Comparison of ENCODE assay signal across 11 mouse cellular contexts in the genomic region with DNA sequence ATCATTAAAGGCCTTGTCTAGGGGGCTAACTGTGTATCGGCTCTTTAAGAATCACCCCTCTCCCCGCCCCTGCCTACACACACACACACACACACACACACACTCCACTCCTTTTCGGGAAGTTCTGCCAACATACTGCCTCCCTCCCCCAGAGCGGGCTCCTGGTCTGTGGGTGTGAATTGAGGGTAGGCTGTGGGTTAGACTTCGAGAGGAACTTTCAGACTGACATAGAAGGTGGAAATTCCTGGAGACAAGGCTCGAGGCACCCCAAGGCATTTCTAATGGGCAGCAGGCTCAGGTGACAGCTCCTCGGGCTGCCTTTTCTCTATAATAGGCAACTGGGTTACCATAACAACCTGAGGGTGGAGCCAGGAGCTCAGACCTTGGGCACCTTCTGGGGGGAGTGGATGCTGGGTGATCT. TPM values are rescaled to one million over a fixed set of nuclear protein-coding genes. Genes with fewer than 3 reads are reported as not detected.
A peak's percentile ranks its signal among the peaks of the same experiment; 100 is the strongest.
DNase-seq lines count a peak whose midpoint lies in the region; ATAC-seq lines count a peak whose summit lies in the region.
"Had no signal": no experiment of that assay in that cellular context is flagged by ENCODE, and none has a peak within 500 bp of the region (broad histone marks: within the 10 kb centered on the region; RNA-seq: fewer than 3 reads in every experiment).

No protein-coding gene starts in this region.

- DNase-seq in neural tube, embryonic 11.5 days (ENCODE audit: low spot score): no peak
- no peak for DNase-seq in neural tube, embryonic 10.5 days (ENCODE audit: extremely low spot score, low spot score)
- peak; percentile 57 for DNase-seq in embryo, embryonic 11 days
- no peak for DNase-seq in urinary bladder, adult 2 months (ENCODE audit: low spot score)
- no peak for DNase-seq in gastrocnemius, postnatal 36 days

- no peaks in the 10 kb centered on the region for H3K9me3 ChIP-seq in neural tube, embryonic 11.5 days (ENCODE audit: control insufficient read depth, low read length)
- no peaks in the 10 kb centered on the region for H3K9me3 ChIP-seq in hindbrain, embryonic 16.5 days (ENCODE audit: control insufficient read depth, low read length)
- no peaks in the 10 kb centered on the region for H3K9me3 ChIP-seq in stomach, embryonic 16.5 days (replicated peaks; ENCODE audit: control insufficient read depth, low read length)

- WGBS in neural tube, embryonic 11.5 days: 28% methylated on average over 7 of the region's 7 CpGs
- WGBS in hindbrain, embryonic 16.5 days: 11% methylated on average over 7 of the region's 7 CpGs
- 7% methylated on average over 7 of the region's 7 CpGs for WGBS in stomach, embryonic 16.5 days

- peaks cover 38% of the 10 kb centered on the region for H3K4me1 ChIP-seq in neural tube, embryonic 11.5 days (ENCODE audit: control insufficient read depth, insufficient read depth, low read length)
- peaks cover 42% of the 10 kb centered on the region for H3K4me1 ChIP-seq in hindbrain, embryonic 16.5 days (ENCODE audit: control insufficient read depth, insufficient read depth, low read depth, low read length)
- H3K4me1 ChIP-seq in stomach, embryonic 16.5 days (ENCODE audit: control insufficient read depth, insufficient read depth, low read length): peaks cover 31% of the 10 kb centered on the region

- peak overlapping the region; percentile 6; the same call in 1 of the 2 replicates for H3K4me3 ChIP-seq in neural tube, embryonic 11.5 days (ENCODE audit: low read depth, low read length)
- no peak overlapping the region for H3K4me3 ChIP-seq in hindbrain, embryonic 16.5 days (ENCODE audit: low read length)
- H3K4me3 ChIP-seq in stomach, embryonic 16.5 days (replicated peaks; ENCODE audit: low read length): no peak overlapping the region

- intact Hi-C loops in gastrocnemius, postnatal 36 days (cut with DNase I): no loop called here

- peak overlapping the region; percentile 82 for H3K4me2 ChIP-seq in neural tube, embryonic 11.5 days (ENCODE audit: low read depth)
- H3K4me2 ChIP-seq in hindbrain, embryonic 16.5 days (ENCODE audit: low read length): peak overlapping the region; percentile 77
- H3K4me2 ChIP-seq in stomach, embryonic 16.5 days (ENCODE audit: low read depth, low read length): peak overlapping the region; percentile 14; the same call in 1 of the 2 replicates
- H3K4me2 ChIP-seq: heart, embryonic 11.5 days had no signal

- H3K27me3 ChIP-seq in neural tube, embryonic 11.5 days (ENCODE audit: control insufficient read depth, insufficient read depth, low read length): 0 out of 2 replicates have a peak, but pooled peaks cover 2% of the 10 kb centered on the region
- no peaks in the 10 kb centered on the region for H3K27me3 ChIP-seq in hindbrain, embryonic 16.5 days (replicated peaks; ENCODE audit: control insufficient read depth, insufficient read depth, low read length)
- no peaks in the 10 kb centered on the region for H3K27me3 ChIP-seq in stomach, embryonic 16.5 days (ENCODE audit: control insufficient read depth, insufficient read depth, low read length)

- H3K36me3 ChIP-seq in neural tube, embryonic 11.5 days (ENCODE audit: control insufficient read depth, insufficient read depth, low read length): no peaks in the 10 kb centered on the region
- 0 out of 2 replicates have a peak, but pooled peaks cover under 1% of the 10 kb centered on the region for H3K36me3 ChIP-seq in hindbrain, embryonic 16.5 days (ENCODE audit: control insufficient read depth, insufficient read depth, low read length)
- no peaks in the 10 kb centered on the region for H3K36me3 ChIP-seq in stomach, embryonic 16.5 days (ENCODE audit: control insufficient read depth, insufficient read depth, low read length)

- no peak for ATAC-seq in neural tube, embryonic 11.5 days (ENCODE audit: insufficient read depth, low FRiP score, low TSS enrichment)
- ATAC-seq in hindbrain, embryonic 16.5 days: no peak
- ATAC-seq in stomach, embryonic 16.5 days (ENCODE audit: insufficient read depth, low FRiP score): no peak
- ATAC-seq in inflammation-experienced regulatory T-cells, adult 6 months: no peak

- peak overlapping the region; percentile 23; the same call in 1 of the 2 replicates for H3K27ac ChIP-seq in neural tube, embryonic 11.5 days (ENCODE audit: low read depth, low read length)
- H3K27ac ChIP-seq in hindbrain, embryonic 16.5 days (ENCODE audit: low read depth, low read length): no peak overlapping the region
- no peak overlapping the region for H3K27ac ChIP-seq in stomach, embryonic 16.5 days (ENCODE audit: low read length)
- H3K27ac ChIP-seq: macrophage had no signal

- no peak overlapping the region; the same call in 1 of the 2 replicates for H3K9ac ChIP-seq in neural tube, embryonic 11.5 days (ENCODE audit: low read length)
- no peak overlapping the region; the same call in 1 of the 2 replicates for H3K9ac ChIP-seq in hindbrain, embryonic 16.5 days (ENCODE audit: low read depth, low read length)
- H3K9ac ChIP-seq in stomach, embryonic 16.5 days (ENCODE audit: low read length): 0 out of 2 replicates have a peak overlapping the region, but pooled peaks have one; percentile 8

RNA-seq across cellular contexts. Expression of a gene that starts 2.5 kb away (rescaled TPM):
- 0.95 and 1.0 TPM in 2 replicates for polyA plus RNA-seq in neural tube, embryonic 11.5 days (2014; fragmentation: Nextera tagmentation; extraction: Ambion mirVana)
- 1.1 and 1.2 TPM in 2 replicates for polyA plus RNA-seq in hindbrain, embryonic 16.5 days (2015; fragmentation: Nextera tagmentation; extraction: Ambion mirVana)
- polyA plus RNA-seq in stomach, embryonic 16.5 days (2015; fragmentation: Nextera tagmentation; extraction: Ambion mirVana): 0.25 TPM in 2 replicates
- 3.8 and 6.6 TPM in 2 replicates for polyA plus RNA-seq in urinary bladder, adult 2 months (2012; rRNA removed)
- not detected for polyA plus RNA-seq in inflammation-experienced regulatory T-cells, adult 6 months (2017; shearing (Covaris generic))
- under 1 TPM; 0.12 to 0.13 TPM for total RNA-seq in gastrocnemius, postnatal 36 days (2021)
- polyA plus RNA-seq: macrophage had no signal

RNA-seq across cellular contexts. Expression of a gene that starts 12.5 kb away (rescaled TPM):
- polyA plus RNA-seq in neural tube, embryonic 11.5 days (2014; fragmentation: Nextera tagmentation; extraction: Ambion mirVana): 21.1 and 22.8 TPM in 2 replicates
- 48.3 and 49.8 TPM in 2 replicates for polyA plus RNA-seq in hindbrain, embryonic 16.5 days (2015; fragmentation: Nextera tagmentation; extraction: Ambion mirVana)
- 26.7 and 27.2 TPM in 2 replicates for polyA plus RNA-seq in stomach, embryonic 16.5 days (2015; fragmentation: Nextera tagmentation; extraction: Ambion mirVana)
- polyA plus RNA-seq in urinary bladder, adult 2 months (2012; rRNA removed): 27.2 and 28.0 TPM in 2 replicates
- 10 to 100 TPM; 18.7 to 23.5 (median 19.2) TPM for polyA plus RNA-seq in inflammation-experienced regulatory T-cells, adult 6 months (2017; shearing (Covaris generic))
- 10 to 100 TPM; 10.8 to 11.3 TPM for total RNA-seq in gastrocnemius, postnatal 36 days (2021)

RNA-seq across cellular contexts. Expression of a gene that starts 33.9 kb away (rescaled TPM):
- polyA plus RNA-seq in neural tube, embryonic 11.5 days (2014; fragmentation: Nextera tagmentation; extraction: Ambion mirVana): 175 and 184 TPM in 2 replicates
- polyA plus RNA-seq in hindbrain, embryonic 16.5 days (2015; fragmentation: Nextera tagmentation; extraction: Ambion mirVana): 236 and 255 TPM in 2 replicates
- 206 and 230 TPM in 2 replicates for polyA plus RNA-seq in stomach, embryonic 16.5 days (2015; fragmentation: Nextera tagmentation; extraction: Ambion mirVana)
- polyA plus RNA-seq in urinary bladder, adult 2 months (2012; rRNA removed): 172 and 208 TPM in 2 replicates
- polyA plus RNA-seq in inflammation-experienced regulatory T-cells, adult 6 months (2017; shearing (Covaris generic)): 100 to 1,000 TPM; 191 to 298 (median 208) TPM
- 100 to 1,000 TPM in 1 of 2 experiments, 10 to 100 TPM in 1; 92.4 to 109 TPM for total RNA-seq in gastrocnemius, postnatal 36 days (2021)

RNA-seq across cellular contexts. Expression of a gene that starts 42.7 kb away (rescaled TPM):
- 171 and 196 TPM in 2 replicates for polyA plus RNA-seq in neural tube, embryonic 11.5 days (2014; fragmentation: Nextera tagmentation; extraction: Ambion mirVana)
- 96.6 and 122 TPM in 2 replicates for polyA plus RNA-seq in hindbrain, embryonic 16.5 days (2015; fragmentation: Nextera tagmentation; extraction: Ambion mirVana)
- 22.0 and 22.1 TPM in 2 replicates for polyA plus RNA-seq in stomach, embryonic 16.5 days (2015; fragmentation: Nextera tagmentation; extraction: Ambion mirVana)
- 38.4 and 47.7 TPM in 2 replicates for polyA plus RNA-seq in urinary bladder, adult 2 months (2012; rRNA removed)
- 10 to 100 TPM in 2 of 3 experiments, 1 to 10 TPM in 1; 8.6 to 23.2 (median 20.8) TPM for polyA plus RNA-seq in inflammation-experienced regulatory T-cells, adult 6 months (2017; shearing (Covaris generic))
- total RNA-seq in gastrocnemius, postnatal 36 days (2021): 1 to 10 TPM; 1.5 to 2.1 TPM
- total RNA-seq: common myeloid progenitor, adult 5-6 weeks had no signal

Comparison
In these comparisons a context has a peak if more than half of its experiments do, and no peak if none do; other contexts are left out.
1. H3K4me2 ChIP-seq: peak in every context shown above with its lines; median percentile 82 in neural tube, embryonic 11.5 days; 77 in hindbrain, embryonic 16.5 days; 14 in stomach, embryonic 16.5 days.